Mouse (Mus musculus) E14TG2a.4 (cell line): ENCODE results near the gene Gm29666.

Experiments used
- CTCF ChIP-seq: conservative IDR thresholded peaks from 2 replicates; pipeline ENCODE4 v1.5.1; 2014; ENCODE audit warnings: low read length
- NANOG ChIP-seq: IDR thresholded peaks from 2 replicates; pipeline ENCODE4 v1.6.1; 2014; ENCODE audit warnings: borderline replicate concordance, low read length, mixed read lengths
- POU5F1 ChIP-seq: IDR thresholded peaks from 2 replicates; pipeline ENCODE4 v1.6.1; 2014; ENCODE audit warnings: low read length, borderline replicate concordance

GRCm38 (mm10) chr15:84896664-84897063 is 23.2 kb downstream of the Gm29666 start:
- no peak for TF ChIP-seq CTCF
- no peak for TF ChIP-seq POU5F1
- no peak for TF ChIP-seq NANOG
